Mouse (Mus musculus) adrenal gland, adult 8-10 months (tissue): ENCODE data around the gene Pop5. TPM values are rescaled to one million over a fixed set of nuclear protein-coding genes. Genes with fewer than 3 reads are reported as not detected.

Experiments used
- DNase-seq: peaks from one replicate; pipeline ENCODE4 v3.0.0; 2022
- total RNA-seq, 4 experiments: library from RNA; stranded (reverse); gene quantifications; 2 replicates each; pipeline ENCODE4 v1.2.4; 2022

Gene Pop5
- total RNA-seq, result 10 to 100 TPM; 75.9 to 87.9 (median 84.9) TPM

DNA sequence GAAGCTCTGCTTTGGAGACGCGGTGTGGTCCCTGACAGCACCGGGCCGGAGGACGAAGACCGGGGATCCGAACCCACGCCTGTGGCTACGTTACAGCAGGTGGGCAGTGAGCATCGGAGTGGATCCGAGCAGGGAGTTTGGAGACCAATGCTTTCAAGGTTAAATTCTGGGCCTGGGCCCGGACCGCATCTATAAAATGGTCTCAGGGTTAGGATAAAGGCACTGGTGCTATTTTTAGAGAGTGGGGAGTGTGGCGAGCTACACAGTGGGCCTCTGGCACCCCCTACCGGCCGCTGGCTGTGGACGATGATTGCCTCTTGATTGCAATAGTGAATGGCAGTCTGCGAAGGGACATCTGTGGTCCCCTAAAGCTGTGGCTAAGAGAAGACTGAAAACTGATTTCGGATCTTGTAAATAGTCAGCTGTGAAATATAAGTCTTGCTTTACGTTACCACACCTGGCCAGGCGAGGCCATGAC is at the start of gene Pop5:
Pop5 (plus strand) TSS at position 51 of the 478 bp plus-strand sequence.
- DNase-seq, result peak; percentile 74

DNA sequence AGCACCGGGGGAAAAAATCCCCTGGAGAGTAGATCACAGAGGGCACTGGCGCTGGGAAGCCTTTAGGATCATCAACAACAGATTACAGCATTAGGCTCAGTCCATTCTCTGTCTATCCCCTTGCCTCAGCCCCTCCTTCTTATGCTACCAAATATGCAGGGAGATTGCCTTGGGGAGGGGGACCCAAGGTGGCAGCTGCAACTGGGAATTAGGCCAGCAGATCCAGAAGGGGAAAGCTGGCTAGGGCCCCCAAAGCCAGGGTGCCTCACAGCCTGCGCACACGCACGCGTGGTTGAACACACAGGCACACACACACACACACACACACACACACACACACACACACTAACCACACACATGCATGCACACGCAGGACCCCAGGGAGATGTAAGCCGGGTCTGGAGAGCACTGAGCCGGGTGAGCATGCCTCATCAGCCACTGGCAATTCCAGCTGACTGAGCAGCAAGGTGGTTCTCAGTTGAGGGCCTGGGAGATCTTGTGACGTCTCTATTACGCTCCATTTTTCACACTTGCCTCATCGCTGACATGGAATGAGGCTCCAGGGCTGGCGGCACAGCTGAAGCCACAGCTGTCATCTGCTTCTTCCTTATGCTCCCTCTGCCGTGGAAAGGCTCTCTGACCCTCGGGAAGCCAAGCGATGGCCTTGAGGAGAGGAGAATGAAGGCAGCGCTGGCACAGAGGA is 49.1 kb upstream of the Pop5 start:
- no peak for DNase-seq

DNA sequence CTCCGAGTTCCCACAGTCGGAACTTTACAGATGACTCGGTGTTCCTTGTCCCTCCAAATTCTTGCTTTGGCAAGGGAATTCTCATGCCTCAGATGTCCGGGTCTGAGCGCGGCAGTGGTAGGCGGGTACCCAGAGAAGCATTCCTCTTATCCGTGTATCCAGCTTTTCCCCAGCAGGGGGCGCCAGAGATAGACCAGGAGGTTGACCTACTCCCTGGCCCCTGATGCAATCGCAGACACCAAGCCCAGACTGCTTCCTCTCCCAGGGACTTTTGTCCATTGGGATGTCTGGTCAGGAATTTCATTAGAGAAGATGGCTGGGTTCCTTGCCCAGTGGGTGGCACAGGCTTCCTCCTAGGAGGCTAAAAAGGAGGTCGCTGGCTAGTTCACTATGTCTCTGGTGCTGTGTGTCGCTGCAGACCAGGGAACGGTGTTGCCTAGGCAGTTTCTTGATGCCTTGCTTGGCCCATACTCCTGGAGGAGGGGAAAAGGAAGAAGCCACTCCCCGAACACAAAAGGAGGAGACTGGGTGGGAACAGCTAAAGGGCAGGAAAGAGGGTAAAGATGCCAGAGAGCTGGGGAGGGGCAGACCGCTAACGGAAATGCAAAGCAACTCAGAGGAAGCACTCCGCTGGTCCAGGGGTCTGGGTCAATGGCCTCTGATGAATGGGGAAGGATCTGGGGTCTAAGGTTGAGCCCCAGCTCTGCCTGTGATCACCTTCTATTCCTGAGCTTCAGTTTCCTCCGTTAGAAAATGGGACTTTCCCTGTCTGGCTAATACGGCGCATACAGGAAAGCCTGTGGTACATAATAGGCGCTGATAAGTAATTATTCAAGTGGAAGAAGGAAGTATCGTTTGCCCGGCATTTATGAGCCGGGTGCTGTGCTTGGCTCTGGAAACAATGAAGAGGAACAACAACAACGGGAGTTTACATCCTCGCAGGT is 48.2 kb upstream of the Pop5 start:
- peak; percentile 89 for DNase-seq

DNA sequence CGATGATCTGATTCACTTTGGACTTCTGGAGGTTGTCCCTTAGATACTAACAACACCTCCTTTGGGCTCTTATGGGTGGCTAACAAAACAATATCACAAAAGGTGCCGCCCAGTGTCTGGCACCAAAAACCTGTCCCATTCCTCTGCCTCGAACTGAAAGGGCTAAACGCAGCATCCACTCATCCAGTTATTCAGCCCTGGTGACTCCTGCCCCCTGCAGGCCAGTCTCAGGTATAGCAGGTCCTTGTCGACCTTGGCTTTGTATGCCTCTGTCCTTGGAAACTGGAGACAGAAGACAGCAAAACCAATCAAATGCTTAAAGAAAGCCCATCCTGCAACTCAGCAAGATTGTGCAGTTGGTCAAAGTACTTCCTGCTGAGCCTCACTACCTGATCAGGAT is 46.8 kb upstream of the Pop5 start:
- no peak for DNase-seq

DNA sequence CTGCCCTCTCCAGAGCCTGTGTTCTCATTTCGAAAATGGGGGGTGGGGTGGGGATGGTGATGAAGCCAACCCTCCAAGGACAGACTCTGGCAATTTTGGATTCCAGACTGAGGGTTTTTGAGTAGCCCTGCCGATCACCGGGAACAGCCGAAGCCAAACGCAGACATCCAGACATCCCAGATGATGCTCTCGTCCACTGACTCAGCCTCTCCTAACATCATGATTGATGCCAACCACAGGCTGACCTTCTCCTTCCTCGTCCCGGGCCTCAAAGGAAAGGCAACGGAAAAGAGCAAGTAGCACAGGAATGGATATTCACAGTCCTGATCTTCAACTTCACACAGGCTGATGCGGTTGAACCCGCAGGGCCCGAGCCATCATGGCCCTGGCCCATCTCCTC is 45.6 kb upstream of the Pop5 start:
- DNase-seq, result no peak

DNA sequence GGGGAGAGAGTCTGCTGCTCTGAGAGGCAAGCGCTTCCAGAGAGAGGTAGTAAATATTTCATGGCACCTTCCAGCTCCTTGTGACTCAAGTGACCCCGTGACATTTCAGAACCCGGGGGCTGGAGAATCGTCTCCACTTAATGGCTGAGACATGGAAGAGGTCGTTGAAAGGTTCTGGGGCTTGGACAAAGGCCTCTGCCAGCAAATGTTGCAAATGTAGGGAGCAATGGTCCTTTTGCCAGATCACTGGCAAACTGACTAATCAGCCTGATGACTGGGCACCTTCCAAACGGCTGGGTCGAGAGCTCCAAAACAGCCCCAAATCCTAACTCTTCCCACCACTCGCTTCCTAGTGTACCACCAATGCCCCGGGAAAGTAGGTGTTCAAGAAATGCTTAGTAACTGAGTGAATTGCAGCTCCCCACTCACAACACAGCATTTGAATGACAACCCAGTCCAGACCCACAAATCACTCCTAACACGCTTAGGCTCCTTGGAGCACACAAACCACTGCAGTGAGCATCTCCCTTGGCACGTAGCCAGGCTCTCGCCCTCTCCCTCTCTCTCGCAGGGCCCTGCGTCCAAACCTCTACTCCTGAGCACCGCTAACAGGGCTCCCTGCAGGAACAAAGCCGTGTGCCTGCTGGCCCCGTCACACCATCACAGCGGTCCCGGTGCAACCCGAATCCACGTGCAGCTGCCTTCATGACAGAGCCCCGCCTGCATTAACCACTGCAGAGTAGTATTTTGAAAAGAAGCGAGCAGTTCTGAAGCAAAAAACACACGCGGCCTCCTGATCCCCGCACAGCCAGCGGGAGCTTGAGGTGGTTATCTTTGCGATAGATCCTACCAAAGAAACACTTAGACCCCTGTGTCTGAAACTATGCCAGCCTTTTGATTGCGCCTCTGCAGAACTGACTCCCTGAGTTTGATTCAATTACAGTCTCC is 43.5 kb upstream of the Pop5 start:
- DNase-seq, result no peak

DNA sequence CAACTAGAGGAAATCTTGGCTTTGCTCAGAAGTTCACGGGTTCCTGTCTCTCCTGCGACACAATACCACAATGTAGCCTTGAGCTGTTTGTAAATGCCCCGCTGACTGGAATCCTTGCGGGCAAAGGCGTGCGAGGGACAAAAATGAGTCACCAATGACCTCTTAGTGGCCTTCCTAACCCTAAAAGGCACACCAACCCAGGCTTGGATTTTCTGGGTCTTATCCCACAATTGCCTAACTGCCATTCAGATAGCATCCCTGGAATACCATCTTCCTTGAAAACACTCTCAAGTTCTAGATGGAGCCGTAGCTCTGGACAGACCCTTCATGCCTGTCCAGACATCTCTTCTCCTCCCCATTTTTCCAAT is 42.8 kb upstream of the Pop5 start:
- peak; percentile 62 for DNase-seq

DNA sequence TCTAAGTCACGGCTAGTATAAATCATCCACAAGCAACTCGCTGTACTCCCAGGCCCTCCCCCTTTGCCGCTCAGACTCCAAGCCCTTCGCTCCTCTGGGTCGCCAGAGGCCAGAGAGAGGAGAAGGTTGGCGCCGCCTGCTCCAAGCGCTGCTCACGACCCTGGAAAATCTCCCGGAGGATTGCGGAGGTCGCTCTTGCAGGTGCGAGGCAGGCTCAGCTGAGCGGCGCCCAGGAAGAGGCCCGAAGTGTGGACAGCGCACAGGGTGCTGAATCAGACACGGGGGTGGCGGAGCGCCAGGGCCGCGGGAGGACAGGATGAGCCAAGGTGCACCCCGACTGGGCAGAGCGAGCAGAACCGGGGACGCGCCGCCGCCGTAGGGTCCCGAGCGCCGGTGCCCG is 42.4 kb upstream of the Pop5 start:
- DNase-seq, result peak; percentile 68

DNA sequence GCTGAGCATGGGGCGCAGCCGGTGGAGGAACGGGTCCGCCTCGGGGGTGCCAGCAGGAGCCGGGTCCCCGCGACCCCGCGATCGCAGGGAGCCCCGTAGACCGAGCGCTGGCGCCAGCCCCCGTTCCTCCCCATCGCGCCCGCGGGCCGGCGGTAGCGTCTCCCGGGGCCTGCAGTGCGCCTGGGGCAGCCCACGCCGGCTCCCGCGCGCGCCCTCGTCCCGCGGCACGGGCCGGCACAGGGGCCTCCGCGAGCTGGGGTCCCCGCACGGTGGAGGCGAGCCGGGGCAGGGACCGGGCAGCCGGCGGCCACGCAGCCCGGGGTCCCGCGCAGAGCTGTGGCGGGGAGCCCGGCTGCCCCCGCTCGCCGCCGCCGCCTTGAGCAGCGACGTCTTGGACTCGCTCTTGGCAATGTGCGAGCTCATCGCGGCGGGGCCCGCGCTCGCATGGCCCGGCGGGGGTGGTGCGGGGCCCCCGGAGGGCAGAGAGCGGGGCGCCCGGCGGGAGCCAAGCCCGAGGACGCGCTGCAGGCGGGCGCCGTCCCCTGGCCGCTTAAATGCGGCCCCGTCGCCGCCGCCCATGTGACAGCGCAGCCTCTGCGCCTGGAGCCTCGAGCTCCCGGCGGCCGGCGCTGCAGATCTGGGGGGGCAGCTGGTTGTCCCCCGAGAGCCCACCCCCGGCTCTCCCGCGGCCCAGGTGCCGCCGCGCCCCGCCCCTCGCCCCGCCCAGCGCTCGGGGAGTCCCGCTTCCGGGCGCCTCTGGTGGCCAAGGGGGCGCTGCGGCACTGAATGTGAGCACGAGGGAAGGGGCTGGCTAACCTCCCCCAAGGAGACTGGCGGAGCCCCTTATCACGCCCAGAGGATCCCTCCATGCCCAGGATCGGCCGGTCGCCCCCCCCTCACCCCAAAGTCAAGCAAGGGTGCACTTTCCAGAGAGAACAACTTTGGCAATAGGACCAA is 41.7 kb upstream of the Pop5 start, which contains the start of gene Cabp1:
Cabp1 (minus strand) TSS at position 713 of the 957 bp plus-strand sequence.
- DNase-seq, result no peak

DNA sequence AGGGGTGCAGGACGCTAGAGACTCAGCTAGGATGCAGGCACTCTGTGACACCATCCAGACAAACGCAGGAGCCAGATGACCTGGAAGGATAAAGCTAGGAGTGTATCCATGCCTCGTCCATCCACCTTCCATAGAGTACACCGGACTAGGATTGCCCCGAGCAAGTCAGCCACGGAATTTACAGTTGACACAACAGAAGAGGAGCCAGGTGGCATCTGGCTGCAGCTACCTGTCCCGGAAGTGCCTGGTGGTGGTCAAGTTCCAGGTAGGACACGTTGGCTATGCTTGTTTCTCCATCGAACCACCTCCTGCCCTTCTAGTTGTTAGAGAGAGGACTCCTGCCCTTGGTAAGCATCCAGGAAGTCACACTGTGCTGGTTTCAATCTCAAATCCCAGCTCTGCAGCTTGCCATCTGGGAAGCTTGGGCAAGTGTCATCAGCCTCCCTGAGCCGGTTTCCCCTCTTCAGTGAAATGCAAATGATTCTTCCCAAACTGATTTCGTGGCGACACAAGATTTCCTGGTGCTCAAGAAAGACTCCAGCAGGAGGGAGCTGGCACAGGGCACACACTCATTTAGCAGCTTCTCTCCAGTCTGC is 40.9 kb upstream of the Pop5 start:
- no peak for DNase-seq

DNA sequence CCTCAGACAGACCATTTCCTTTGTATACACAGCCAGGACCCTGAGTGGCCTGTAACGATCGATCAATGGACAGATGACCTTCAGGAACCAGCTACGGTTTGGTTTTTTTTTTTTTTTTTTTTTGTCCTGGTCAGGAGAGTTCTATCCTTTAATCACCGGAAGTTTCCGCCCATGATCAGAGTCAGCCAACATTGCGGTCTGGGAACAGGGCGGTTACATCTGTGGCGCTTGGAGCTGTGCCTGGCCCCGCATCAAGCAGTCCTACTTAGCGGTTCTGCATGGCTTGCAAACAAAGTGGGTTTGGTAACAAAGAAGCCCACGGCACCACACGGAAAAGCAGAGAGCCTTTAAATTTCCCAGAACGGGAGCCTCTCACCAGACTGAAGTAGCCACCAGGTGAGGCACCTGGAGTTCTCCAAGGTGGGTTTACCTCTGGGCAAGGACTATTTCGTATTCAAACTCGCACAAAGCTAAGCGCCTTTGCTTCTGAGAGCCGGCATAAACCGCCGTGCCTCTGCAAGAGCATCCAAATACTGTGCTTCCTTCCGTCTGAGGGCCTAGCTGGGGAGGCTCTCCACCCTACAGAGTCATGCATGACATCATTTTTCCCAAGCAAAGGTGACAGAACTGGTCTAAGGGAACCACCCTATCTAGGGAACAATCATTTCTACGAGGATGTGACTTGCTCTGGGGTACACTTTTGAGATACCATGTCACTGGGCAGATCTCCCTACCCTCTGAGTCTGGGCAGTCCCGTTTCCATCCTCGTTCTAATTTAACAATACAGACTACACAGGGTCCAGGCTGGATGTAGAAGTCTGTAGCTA is 31.7 kb upstream of the Pop5 start:
- DNase-seq, result no peak

DNA sequence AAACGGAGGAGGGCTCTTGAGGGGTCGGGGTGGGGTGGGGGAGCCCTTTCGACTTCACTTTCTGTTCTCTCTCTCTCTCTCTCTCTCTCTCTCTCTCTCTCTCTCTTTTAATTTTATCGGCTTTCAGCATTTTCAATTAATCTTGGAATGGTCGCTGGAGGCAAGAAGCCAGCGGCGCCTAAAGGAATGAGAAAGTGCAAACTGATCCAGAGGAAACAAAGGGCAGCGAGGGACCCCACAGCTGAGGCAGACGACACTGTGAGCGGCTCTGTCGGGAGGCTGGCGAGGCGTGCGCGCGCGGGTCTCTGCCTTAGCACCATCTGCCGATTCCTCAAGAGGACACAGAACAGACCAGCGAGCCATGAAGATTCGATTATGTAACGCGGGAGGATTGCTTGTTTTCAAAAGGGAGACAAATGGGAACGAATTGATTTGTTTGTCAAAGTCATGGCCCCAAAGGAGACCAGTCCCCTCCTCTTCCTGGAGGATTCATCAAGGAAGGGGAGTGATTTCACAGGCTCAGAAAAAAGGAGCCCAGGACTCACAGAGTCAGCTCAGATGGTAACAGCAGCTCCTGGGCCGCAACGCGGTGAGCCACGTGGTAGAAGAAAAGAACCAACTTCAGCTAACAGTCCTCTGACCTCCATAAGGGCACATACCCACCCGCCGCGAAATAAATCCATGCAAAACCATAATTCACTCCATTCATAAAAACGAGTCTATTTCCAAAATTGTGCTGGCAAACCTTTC is 30.9 kb upstream of the Pop5 start:
- DNase-seq, result no peak

DNA sequence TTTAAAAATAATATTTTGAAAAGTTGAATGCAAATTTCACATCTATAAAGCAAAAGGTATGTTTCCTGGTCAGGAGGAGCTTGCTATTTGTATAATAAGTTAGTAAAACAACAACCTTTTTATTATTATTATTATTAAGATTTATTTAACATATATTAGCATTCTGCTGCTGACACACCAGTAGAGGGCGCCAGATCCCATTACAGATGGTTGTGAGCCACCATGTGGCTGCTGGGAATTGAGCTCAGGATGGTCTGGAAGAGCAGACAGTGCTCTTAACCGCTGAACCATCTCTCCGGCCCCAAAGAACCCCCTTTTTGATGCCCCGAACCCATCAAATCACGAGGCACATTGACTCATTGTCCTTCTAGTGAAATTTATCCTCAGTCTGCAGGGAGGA is 28.4 kb upstream of the Pop5 start:
- no peak for DNase-seq

DNA sequence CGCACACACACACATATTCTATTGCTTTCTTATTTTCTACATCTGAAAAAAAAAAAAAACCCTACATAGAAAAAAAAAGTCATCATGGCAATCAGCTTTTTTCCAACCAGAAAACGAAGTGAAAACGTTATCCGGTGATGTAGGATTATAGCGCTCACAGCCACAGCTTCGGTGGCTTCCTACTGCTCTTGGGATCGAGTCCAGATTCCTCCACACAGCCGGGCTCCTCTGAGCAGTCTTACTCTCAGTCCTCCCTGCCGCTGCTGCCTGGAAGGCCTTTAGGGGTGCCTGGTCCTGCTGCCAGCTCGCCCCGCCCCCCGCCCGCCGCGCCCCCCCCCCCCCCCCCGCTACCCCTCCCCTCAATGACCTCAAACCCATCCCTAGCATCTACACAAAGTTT is 27.7 kb upstream of the Pop5 start:
- DNase-seq, result no peak

DNA sequence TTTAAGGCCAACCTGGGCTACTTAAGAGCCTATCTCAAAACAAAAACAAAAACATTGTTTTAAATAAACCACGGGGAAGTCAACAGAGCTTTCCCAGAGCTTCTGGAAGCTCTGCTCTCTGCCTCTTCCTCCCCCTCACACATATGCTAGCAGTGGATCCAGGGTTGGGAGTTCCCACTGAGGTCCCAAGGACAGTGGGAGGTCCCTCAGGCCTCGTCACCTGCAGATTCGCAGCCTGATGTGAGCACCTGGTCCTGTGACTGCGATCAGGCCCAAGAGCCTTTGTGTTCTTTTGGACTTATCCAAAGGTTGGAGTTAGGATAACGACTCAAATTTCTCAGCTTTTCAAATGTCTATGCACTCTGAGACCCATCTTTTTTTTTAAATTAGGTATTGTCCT is 27.0 kb upstream of the Pop5 start:
- no peak for DNase-seq

DNA sequence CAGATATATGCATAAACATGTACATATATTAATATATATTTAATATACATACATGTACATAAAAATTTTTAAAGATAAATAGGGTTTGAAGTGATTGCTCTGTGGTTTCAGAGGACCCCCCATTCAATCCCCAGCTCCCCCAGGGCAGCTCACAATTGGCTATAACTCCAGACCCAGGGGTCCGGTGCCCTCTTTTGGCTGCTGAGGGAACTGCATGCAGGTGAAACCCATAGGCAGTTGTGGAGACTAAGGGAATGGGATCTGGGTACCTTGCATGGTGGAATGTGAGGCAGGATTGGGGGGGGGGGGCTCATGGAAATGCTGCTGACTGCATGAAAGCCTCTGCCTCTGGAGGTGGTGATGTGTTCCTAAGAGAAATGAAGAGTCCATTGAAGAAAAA is 25.3 kb upstream of the Pop5 start:
- no peak for DNase-seq

DNA sequence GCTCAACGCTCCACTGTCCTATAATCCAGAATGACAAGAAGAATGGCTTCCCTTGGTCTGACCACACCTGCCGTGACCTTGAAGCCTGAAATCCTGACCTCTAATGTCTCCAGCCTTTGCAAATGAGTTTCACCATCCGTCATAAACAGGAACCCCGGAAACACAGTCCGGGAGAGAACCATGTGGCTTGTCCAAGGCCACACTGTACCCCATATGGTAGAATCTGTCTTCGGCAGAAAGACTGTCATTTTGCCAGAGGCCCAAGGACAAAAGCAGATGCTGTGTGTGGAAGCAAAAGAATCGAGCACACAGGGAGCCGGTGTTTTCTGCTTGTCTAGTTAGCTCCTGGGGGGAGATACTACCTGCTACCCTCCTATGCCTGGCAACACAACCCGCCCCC is 23.2 kb upstream of the Pop5 start:
- no peak for DNase-seq

DNA sequence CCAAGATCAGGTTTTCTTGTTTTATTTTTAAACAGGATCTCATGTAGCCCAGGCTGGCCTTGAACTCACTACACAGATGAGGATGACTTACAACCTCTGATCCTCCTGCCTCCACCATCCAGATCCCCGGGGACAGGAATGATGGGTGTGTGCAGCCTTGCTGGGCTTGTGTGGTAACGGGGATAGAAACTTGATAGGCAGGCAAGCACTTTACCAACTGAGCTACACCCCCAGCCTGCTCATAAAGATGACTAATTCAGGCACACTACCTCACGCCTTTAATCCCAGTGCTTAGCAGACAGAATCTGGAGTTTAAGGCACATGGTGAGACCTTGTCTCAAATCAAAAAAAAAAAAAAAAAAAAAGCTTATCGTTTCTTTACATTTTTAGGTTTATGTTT is 22.8 kb upstream of the Pop5 start:
- no peak for DNase-seq

DNA sequence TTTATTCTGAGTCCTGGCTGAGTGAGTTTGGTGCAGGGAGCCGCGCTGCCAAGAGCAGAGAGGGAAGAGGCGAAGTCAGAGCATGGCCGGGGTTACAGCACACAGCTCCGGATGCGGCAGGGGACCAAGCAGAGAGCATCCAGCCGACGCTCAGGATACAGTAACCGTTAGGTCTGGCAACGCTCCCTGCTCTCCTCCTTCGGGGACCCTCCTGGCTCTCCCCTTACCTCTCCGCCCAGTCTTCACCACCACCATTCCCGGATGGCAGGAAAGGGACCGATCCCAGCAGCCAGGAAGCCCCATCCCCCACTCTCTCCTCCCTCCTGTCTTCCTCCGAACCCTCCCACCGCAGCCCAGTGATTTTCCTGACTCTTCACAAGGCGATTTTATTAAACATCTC is 20.8 kb upstream of the Pop5 start:
- no peak for DNase-seq
